Mouse (Mus musculus) ES-E14 (cell line): Measurements from ENCODE around the gene Il1a.

ENCODE experiments used
- CHD2 ChIP-seq: IDR thresholded peaks from 2 replicates; pipeline ENCODE4 v1.6.1; 2014; ENCODE audit warnings: mild to moderate bottlenecking, low read depth, low read length, inconsistent platforms
- ZNF384 ChIP-seq: IDR thresholded peaks from 2 replicates; pipeline ENCODE4 v1.6.1; 2012; ENCODE audit warnings: low read depth, low read length, inconsistent platforms

DNA sequence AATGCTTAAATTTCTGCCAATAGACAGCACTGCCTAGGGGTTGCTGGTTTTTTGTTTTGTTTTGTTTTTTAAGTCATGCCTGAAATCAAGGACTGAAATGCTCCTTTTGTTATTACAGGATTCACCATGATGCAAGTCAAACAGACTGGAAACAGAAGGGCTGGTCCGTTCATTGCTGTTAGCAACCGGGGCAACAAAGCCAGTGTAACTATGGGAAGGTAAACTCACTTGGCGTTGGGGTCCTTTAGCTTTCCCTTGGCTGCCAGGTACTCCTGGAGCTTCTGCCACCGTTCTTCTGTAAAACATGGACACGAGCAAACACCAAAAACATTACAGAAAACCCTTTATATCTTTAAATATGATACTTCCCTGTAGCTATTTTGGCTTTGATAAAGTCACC, 13.7 kb downstream of the Il1a start:
- TF ChIP-seq ZNF384: no peak
- TF ChIP-seq CHD2: no peak
